Mouse (Mus musculus) neural tube, embryonic 10.5 days (tissue): ENCODE measurements around the gene Gm12185.
"Not testable (repeated sequence)": the region's sequence is repeated elsewhere in the genome, so short reads cannot be mapped to it uniquely, and the experiment has no call there.

Source experiments
- DNase-seq: peaks from one replicate; pipeline ENCODE4 v3.0.0-alpha.2; 2017; ENCODE audit warnings: low spot score; ENCODE audit errors: extremely low spot score

The Gm12185 gene

GRCm38 (mm10) chr11:48991740-48992520, at the start of gene Gm12185:
Gene Gm12185, minus strand, starts transcription at chr11:48992226.
- not testable (repeated sequence) for DNase-seq

GRCm38 (mm10) chr11:49012074-49012473, 20.0 kb upstream of the Gm12185 start:
- not testable (repeated sequence) for DNase-seq

GRCm38 (mm10) chr11:49006785-49007184, 14.8 kb upstream of the Gm12185 start:
- not testable (repeated sequence) for DNase-seq

DNA sequence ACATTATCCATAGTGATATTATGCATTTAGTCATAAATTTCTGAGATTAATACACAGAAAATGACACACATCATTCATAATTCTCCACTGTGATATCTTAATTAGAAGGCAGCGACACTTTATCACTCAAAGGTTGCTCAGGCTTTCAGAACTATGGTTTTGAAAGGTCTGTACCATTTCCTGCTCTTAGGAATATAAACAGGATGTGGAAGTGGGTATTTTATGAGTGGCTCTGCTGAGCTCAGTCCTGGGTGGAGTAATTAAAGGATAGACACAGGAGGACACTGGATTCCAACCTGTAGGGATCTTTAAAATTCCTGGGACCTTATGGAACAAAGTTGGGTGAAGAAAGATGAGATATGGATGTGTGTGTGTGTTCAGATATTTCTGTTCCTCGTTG, 14.3 kb upstream of the Gm12185 start:
- not testable (repeated sequence) for DNase-seq

DNA sequence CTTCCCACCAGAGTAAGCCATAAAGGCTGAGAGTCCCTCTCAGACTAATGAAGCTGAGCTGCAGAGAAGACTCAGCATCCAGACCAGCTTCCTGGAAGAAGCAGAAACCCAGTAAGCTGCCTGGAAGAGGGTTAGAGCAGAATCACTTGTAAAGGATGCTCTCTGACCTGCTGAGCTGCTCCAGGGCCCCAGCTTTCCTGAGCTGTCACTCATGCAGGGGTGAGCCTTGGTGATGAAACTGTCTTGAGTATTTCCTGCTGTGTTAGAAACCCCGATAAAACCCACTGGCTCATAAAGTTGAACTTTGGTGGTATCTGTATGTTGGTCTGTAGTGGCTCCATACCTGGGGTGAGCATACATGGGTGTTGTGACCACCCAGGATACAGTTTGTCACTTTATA, 8.4 kb upstream of the Gm12185 start:
- DNase-seq: not testable (repeated sequence)

DNA sequence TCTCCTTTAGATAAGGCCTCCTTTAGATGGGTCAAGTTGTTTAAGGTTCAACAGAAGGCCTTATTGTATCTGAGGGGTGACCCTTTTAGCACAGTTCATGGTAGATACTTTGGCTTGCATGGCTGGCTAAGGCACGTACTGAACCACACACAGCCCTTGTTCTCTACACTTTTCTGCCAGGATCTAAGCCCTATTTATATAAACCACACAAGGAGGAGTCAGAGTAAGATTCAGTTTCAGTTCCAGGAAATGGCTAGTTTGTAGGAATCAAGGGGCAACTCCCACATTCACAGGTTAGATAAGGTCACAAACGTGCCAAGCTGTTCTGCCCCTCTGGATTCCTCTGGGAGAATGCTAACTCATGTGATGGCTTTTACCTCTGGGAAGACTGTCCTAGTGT, 2.0 kb upstream of the Gm12185 start, which contains the start of gene Tgtp1:
TSS of gene Tgtp1 (minus strand) at position 155 of the 400 bp plus-strand sequence.
- DNase-seq: not testable (repeated sequence)

GRCm38 (mm10) chr11:48993296-48993695, 1.3 kb upstream of the Gm12185 start:
- DNase-seq: not testable (repeated sequence)

- not testable (repeated sequence) for DNase-seq
These were observed 2.0 kb downstream of the Gm12185 start for GRCm38 (mm10) chr11:48989981-48990380.

DNA sequence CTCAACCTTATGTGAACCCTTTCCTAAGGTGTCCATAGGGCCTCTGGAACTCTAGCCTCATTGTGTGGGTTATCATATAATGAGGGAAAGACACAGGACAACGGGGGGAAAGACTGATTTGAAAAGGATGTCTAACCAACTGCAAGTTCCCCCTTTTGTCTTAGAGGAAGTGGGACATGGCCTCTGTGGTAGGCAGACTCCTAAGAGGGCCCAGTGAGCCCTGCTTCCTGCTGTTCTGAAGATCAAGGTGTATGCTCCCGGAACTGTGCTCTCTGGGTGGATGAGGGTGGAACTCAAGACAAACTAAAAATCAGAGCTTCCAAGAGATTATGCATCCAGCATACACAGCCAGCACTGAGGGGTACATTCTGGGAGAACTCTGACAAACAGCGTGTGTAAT, 3.8 kb downstream of the Gm12185 start:
- not testable (repeated sequence) for DNase-seq

DNA sequence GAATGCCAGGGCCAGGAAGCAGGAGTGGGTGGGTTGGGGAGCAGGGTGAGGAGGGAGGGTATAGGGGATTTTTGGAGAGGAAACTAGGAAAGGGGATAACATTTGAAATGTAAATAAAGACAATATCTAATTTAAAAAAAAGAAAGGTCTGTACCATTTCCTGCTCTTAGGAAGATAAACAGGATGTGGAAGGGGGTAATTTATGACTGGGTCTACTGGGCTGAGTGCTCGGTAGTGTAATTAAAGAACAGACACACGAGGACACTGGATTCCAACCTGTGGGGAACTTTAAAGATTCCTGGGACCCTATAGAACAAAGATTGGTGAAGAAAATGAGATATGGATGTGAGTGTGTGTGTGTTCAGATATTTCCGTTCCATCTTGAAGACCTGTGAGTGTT, 9.2 kb downstream of the Gm12185 start:
- DNase-seq: not testable (repeated sequence)

- DNase-seq: not testable (repeated sequence)
These were observed 12.0 kb downstream of the Gm12185 start for GRCm38 (mm10) chr11:48980052-48980451.

DNA sequence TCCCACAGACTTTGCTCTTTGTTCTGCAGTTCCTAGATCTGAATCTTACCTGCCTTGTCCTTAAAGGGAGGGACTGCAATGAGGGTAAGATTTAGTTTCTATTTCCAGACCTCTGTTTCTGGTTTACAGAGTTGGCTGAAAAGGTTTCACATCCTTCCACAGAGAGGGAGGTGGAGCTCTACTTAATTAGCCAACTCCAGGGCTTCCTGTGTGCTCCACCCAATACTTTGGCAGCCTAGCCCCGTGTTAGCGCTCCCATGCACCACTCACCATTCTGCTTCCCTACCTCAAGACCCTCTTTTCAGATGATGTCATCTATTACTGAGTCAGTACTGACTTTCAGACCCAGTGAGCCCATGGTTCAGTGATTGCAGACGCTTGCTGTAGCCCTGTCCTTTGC, 12.8 kb downstream of the Gm12185 start, which contains the start of gene 9930111J21Rik1:
TSS of gene 9930111J21Rik1 (minus strand) at position 148 of the 400 bp plus-strand sequence.
- DNase-seq: not testable (repeated sequence)

- DNase-seq: not testable (repeated sequence)
These were observed 13.6 kb downstream of the Gm12185 start, which contains the start of gene Olfr56 for GRCm38 (mm10) chr11:48978240-48978939. Gene Olfr56, plus strand, starts transcription at chr11:48978889.

GRCm38 (mm10) chr11:48974686-48975085, 17.3 kb downstream of the Gm12185 start:
- not testable (repeated sequence) for DNase-seq

GRCm38 (mm10) chr11:48946090-48946489, 45.9 kb downstream of the Gm12185 start, which contains the start of gene Psme2b:
Gene Psme2b, minus strand, starts transcription at chr11:48946190.
- not testable (repeated sequence) for DNase-seq

- DNase-seq: not testable (repeated sequence)
These were observed 52.7 kb downstream of the Gm12185 start for GRCm38 (mm10) chr11:48939286-48939685.

DNA sequence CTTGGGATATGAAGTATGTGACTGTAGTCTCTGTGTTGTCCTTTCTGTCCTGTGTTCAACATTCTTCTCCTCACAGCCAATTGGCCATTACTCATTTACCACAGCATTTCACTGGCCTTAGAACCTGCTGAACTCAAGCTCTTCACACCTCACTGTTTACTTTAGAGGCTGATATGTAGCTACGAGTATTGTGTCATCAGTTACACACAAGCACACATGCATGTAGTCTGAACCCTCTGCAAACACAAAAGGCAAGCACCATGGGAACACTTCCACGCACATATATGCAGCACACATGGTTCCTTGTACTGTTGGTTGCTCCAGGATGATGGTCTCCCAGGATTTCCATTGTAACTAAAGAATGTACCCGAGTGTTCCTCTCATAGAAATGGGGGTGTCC, 56.7 kb downstream of the Gm12185 start:
- DNase-seq: not testable (repeated sequence)

GRCm38 (mm10) chr11:48933923-48934322, 58.1 kb downstream of the Gm12185 start:
- DNase-seq: not testable (repeated sequence)

DNA sequence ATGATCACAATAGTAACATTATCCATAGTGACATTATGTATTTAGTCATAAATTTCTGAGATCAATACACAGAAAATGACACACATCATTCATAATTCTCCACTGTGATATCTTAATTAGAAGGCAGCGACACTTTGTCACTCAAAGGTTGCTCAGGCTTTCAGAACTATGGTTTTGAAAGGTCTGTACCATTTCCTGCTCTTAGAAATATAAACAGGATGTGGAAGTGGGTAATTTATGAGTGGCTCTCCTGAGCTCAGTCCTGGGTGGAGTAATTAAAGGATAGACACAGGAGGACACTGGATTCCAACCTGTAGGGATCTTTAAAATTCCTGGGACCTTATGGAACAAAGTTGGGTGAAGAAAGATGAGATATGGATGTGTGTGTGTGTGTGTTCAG, 58.6 kb downstream of the Gm12185 start:
- not testable (repeated sequence) for DNase-seq

- DNase-seq: not testable (repeated sequence)
These were observed 64.0 kb downstream of the Gm12185 start for GRCm38 (mm10) chr11:48928068-48928467.

DNA sequence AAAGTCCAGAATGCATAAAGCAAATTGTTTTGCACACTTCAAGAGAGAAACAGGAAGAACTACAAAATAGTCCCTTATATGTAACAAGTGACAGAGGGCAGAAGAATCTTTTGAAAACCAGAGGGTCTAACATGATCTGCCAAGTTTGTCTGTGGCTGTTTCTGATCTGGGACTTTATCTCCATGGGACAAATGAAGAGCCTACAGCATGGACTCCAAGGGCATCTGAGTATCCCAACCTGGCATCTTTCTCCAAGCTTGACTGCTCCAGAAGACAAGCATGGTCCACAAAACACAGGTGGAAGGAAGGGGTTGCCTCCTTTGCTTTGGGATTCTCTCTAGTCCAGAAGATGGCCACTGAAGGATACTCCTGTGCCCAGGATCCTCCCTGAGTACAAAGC, 65.6 kb downstream of the Gm12185 start:
- not testable (repeated sequence) for DNase-seq

DNA sequence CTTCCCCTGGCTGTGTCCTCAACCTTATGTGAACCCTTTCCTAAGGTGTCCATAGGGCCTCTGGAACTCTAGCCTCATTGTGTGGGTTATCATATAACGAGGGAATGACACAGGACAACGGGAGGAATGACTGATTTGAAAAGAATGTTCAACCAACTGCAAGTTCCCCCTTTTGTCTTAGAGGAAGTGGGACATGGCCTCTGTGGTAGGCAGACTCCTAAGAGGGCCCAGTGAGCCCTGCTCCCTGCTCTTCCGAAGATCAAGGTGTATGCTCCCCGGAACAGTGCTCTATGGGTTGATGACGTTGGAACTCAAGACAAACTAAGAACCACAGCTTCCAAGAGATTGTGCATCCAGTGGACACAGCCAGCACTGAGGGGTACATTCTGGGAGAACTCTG, 68.2 kb downstream of the Gm12185 start:
- not testable (repeated sequence) for DNase-seq
